Mouse (Mus musculus): ENCODE measurements around the gene Psg23. TPM values are rescaled to one million over a fixed set of nuclear protein-coding genes. Genes with fewer than 3 reads are reported as not detected.
"Not testable (repeated sequence)": the region's sequence is repeated elsewhere in the genome, so short reads cannot be mapped to it uniquely, and the experiment has no call there.

Psg23 gene
- 0.09 and 0.13 TPM in 2 replicates for polyA plus RNA-seq (2012; rRNA removed)

DNA sequence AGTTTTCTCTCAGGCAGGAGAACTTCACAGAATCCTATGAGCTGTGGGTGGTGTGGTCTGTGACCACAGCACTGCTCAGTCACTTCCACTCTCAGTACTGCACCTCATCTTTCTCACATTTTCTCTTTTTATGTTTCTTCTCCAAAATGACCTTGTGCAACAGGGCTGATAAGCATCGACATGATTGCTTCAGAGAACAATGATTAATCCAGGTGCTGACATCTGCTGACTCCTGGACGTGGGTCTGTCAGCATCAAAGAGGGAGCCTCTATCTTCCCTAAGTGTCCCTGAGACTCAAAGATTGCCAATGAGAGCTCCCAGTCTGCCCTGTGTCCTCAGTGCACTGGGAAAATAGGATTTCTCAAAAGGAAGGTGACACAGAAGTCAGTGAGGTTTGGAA, at the start of gene Psg23:
TSS of gene Psg23 (minus strand) at position 101 of the 400 bp plus-strand sequence.
- not testable (repeated sequence) for H3K27ac ChIP-seq (ENCODE audit: control insufficient read depth, insufficient read depth, low read length); H3K4me3 ChIP-seq (ENCODE audit: control insufficient read depth, insufficient read depth, low read length); DNase-seq; H3K27me3 ChIP-seq (ENCODE audit: control insufficient read depth, insufficient read depth, low read length); H3K36me3 ChIP-seq (ENCODE audit: control insufficient read depth, insufficient read depth, low read length); H3K4me1 ChIP-seq (replicated peaks; ENCODE audit: control insufficient read depth, insufficient read depth, low read length)
- WGBS: 75% methylated on average over 2 of the region's 2 CpGs

- WGBS: 78% methylated on average over 2 of the region's 2 CpGs
- not testable (repeated sequence) for H3K36me3 ChIP-seq (ENCODE audit: control insufficient read depth, insufficient read depth, low read length); H3K4me3 ChIP-seq (ENCODE audit: control insufficient read depth, insufficient read depth, low read length); H3K27ac ChIP-seq (ENCODE audit: control insufficient read depth, insufficient read depth, low read length); H3K4me1 ChIP-seq (replicated peaks; ENCODE audit: control insufficient read depth, insufficient read depth, low read length); H3K27me3 ChIP-seq (ENCODE audit: control insufficient read depth, insufficient read depth, low read length); DNase-seq
These were observed 40.3 kb upstream of the Psg23 start, which contains the start of gene Psg21 for GRCm38 (mm10) chr7:18656625-18657024. TSS of gene Psg21 (minus strand) at chr7:18656725.

GRCm38 (mm10) chr7:18626921-18627320, 10.6 kb upstream of the Psg23 start:
- not testable (repeated sequence) for H3K4me3 ChIP-seq (ENCODE audit: control insufficient read depth, insufficient read depth, low read length); H3K27ac ChIP-seq (ENCODE audit: control insufficient read depth, insufficient read depth, low read length); H3K4me1 ChIP-seq (replicated peaks; ENCODE audit: control insufficient read depth, insufficient read depth, low read length); H3K36me3 ChIP-seq (ENCODE audit: control insufficient read depth, insufficient read depth, low read length); H3K27me3 ChIP-seq (ENCODE audit: control insufficient read depth, insufficient read depth, low read length); DNase-seq
- WGBS: 83% methylated on average over 8 of the region's 8 CpGs

DNA sequence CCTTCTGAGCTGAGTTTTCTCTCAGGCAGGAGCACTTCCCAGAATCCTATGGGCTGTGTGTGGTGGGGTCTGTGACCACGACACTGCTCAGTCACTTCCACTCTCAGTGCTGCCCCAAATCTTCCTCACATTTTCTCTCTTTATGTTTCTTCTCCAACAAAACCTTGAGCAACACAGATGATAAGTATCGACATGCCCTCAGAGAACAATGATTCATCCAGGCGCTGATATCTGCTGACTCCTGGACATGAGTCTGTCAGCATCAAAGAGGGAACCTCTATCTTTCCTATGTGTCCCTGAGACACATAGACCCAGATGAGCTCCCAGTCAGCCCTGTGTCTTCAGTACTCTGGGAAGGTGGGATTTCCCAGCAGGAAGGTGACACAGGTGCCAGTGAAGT, 49.1 kb downstream of the Psg23 start, which contains the start of gene Psg27:
TSS of gene Psg27 (minus strand) at position 101 of the 400 bp plus-strand sequence.
- 88% methylated on average over 3 of the region's 3 CpGs for WGBS
- Histone ChIP-seq H3K27ac (ENCODE audit: control insufficient read depth, insufficient read depth, low read length) (no peak within 1 kb of the TSS), H3K4me3 (ENCODE audit: control insufficient read depth, insufficient read depth, low read length) (no peak within 1 kb of the TSS), H3K36me3 (ENCODE audit: control insufficient read depth, insufficient read depth, low read length) (no peaks in the 10 kb centered on the region), H3K4me1 (replicated peaks; ENCODE audit: control insufficient read depth, insufficient read depth, low read length) (no peaks in the 10 kb centered on the region), H3K27me3 (ENCODE audit: control insufficient read depth, insufficient read depth, low read length) (no peaks in the 10 kb centered on the region)
- no peak for DNase-seq
- no peak for TF ChIP-seq POLR2A (IDR thresholded peaks at IDR 0.05; ENCODE audit: control insufficient read depth, extremely low read depth, insufficient read depth, low read length, poor library complexity)
- TF ChIP-seq CTCF (IDR thresholded peaks at IDR 0.05; ENCODE audit: borderline replicate concordance, control insufficient read depth, extremely low read depth, insufficient read depth, low read length, poor library complexity): no peak

DNA sequence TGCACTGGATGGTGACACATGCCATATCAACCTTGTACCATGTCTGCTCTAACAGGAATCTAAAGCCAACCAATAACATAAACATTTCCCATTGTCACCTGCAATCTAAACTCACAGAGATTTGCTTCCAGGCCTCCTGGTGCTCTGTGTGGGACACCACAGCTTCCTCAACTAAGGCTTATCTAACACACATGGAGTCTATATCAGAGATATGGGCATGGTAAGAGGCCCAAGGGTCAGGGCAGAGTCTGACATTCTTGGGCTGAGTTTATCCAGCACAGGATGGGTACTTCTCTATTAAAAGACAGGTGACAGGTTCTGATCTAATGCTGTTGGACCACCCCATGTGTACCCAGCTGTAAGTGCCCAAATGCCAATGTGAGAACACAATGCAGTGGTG, 56.5 kb downstream of the Psg23 start:
- no peak for TF ChIP-seq POLR2A (IDR thresholded peaks at IDR 0.05; ENCODE audit: control insufficient read depth, extremely low read depth, insufficient read depth, low read length, poor library complexity)
- TF ChIP-seq CTCF (IDR thresholded peaks at IDR 0.05; ENCODE audit: borderline replicate concordance, control insufficient read depth, extremely low read depth, insufficient read depth, low read length, poor library complexity): no peak
- Histone ChIP-seq H3K4me1 (replicated peaks; ENCODE audit: control insufficient read depth, insufficient read depth, low read length) (no peaks in the 10 kb centered on the region), H3K27me3 (ENCODE audit: control insufficient read depth, insufficient read depth, low read length) (no peaks in the 10 kb centered on the region), H3K27ac (ENCODE audit: control insufficient read depth, insufficient read depth, low read length) (no peak overlapping the region), H3K4me3 (ENCODE audit: control insufficient read depth, insufficient read depth, low read length) (no peak overlapping the region), H3K36me3 (ENCODE audit: control insufficient read depth, insufficient read depth, low read length) (no peaks in the 10 kb centered on the region)
- no peak for DNase-seq

Other genes starting within 250 kb of the Psg23 start
- not detected in 2 replicates for gene Psg28, start 184.5 kb downstream of the Psg23 start, polyA plus RNA-seq (2012; rRNA removed)
- gene Psg26, start 132.3 kb downstream of the Psg23 start, polyA plus RNA-seq (2012; rRNA removed): 0.05 TPM in 1 of 2 replicates, not detected in the other
- gene Psg25, start 84.2 kb downstream of the Psg23 start, polyA plus RNA-seq (2012; rRNA removed): 0.22 and 0.24 TPM in 2 replicates
- 0.43 and 0.73 TPM in 2 replicates for gene Psg27, start 49.2 kb downstream of the Psg23 start, polyA plus RNA-seq (2012; rRNA removed)
- 0.08 and 0.13 TPM in 2 replicates for gene Psg21, start 40.2 kb upstream of the Psg23 start, polyA plus RNA-seq (2012; rRNA removed)
- 0.18 and 0.20 TPM in 2 replicates for gene Psg20, start 69.7 kb upstream of the Psg23 start, polyA plus RNA-seq (2012; rRNA removed)
- gene Psg22, start 101.6 kb upstream of the Psg23 start, polyA plus RNA-seq (2012; rRNA removed): 0.22 and 0.24 TPM in 2 replicates
- gene Psg19, start 182.0 kb upstream of the Psg23 start, polyA plus RNA-seq (2012; rRNA removed): not detected in 2 replicates
- 0.09 TPM in 2 replicates for gene Psg17, start 205.1 kb upstream of the Psg23 start, polyA plus RNA-seq (2012; rRNA removed)
- gene Mill2, start 223.5 kb upstream of the Psg23 start, polyA plus RNA-seq (2012; rRNA removed): 1.1 and 1.6 TPM in 2 replicates

All from thymus, adult 2 months (tissue).